Mouse (Mus musculus) heart, adult 2 months (tissue): ENCODE measurements at regions not wholly inside any gene's neighbourhood (a gene's known extent, or its start where the extent isn't known, plus 50 kb on each side); places are given as distances from the start of the nearest gene placed in this dataset.

Experiments
- CTCF ChIP-seq: fragments of 200-600 bp; IDR thresholded peaks from 2 replicates; pipeline ENCODE4 v1.8.1; 2022; ENCODE audit warnings: antibody characterized with exemption, mild to moderate bottlenecking, moderate library complexity
- EP300 ChIP-seq: fragments of 200-500 bp; IDR thresholded peaks from 2 replicates; pipeline ENCODE4 v1.6.1; 2011; ENCODE audit warnings: low read depth, low read length, control low read depth; ENCODE audit not compliant: insufficient read depth

GRCm38 (mm10) chr13:4772324-4772723 lies 163.3 kb upstream of the Akr1e1 start:
- TF ChIP-seq CTCF, result no peak
- TF ChIP-seq EP300, result no peak
